Mouse (Mus musculus) embryonic facial prominence, embryonic 14.5 days (tissue): ENCODE data around the gene Klf9. TPM values are rescaled to one million over a fixed set of nuclear protein-coding genes. Genes with fewer than 3 reads are reported as not detected.

Experiments used
- ATAC-seq: fragments of 200-750 bp; cut with Nextera tagmentation; 2 replicates; pipeline ENCODE4 v1.8.0; 2017; ENCODE audit warnings: low read depth, moderate number of reproducible peaks, moderate TSS enrichment
- DNase-seq: peaks from one replicate; pipeline ENCODE4 v3.0.0-alpha.2; 2015; ENCODE audit warnings: low spot score
- H3K27ac ChIP-seq: fragments of 300-500 bp; sonication (generic); replicated peaks from 2 replicates; pipeline ENCODE4 v1.5.1; 2014; ENCODE audit warnings: low read depth, mild to moderate bottlenecking, low read length, moderate library complexity
- H3K27me3 ChIP-seq: fragments of 300-500 bp; sonication (generic); replicated peaks from 2 replicates; pipeline ENCODE4 v1.6.1; 2014; ENCODE audit warnings: low read length; ENCODE audit not compliant: control insufficient read depth, insufficient read depth
- H3K36me3 ChIP-seq: fragments of 300-500 bp; sonication (generic); 2 replicates; pipeline ENCODE4 v1.6.1; 2014; ENCODE audit warnings: low read length, mixed read lengths; ENCODE audit not compliant: control insufficient read depth, insufficient read depth
- H3K4me1 ChIP-seq: fragments of 300-500 bp; sonication (generic); 2 replicates; pipeline ENCODE4 v1.6.1; 2014; ENCODE audit warnings: antibody characterized with exemption, low read length; ENCODE audit not compliant: control insufficient read depth, insufficient read depth
- H3K4me2 ChIP-seq: fragments of 300-500 bp; sonication (generic); 2 replicates; pipeline ENCODE4 v1.6.1; 2014; ENCODE audit warnings: low read depth, mild to moderate bottlenecking, low read length, moderate library complexity, mixed read lengths
- H3K4me3 ChIP-seq: fragments of 300-500 bp; sonication (generic); 2 replicates; pipeline ENCODE4 v1.5.1; 2014; ENCODE audit warnings: low read depth, mild to moderate bottlenecking, low read length
- H3K9ac ChIP-seq: fragments of 300-500 bp; sonication (generic); 2 replicates; pipeline ENCODE4 v1.6.1; 2014; ENCODE audit warnings: low read depth, mild to moderate bottlenecking, low read length, moderate library complexity, mixed read lengths
- H3K9me3 ChIP-seq: fragments of 300-500 bp; sonication (generic); 2 replicates; pipeline ENCODE4 v1.6.1; 2016; ENCODE audit warnings: low read length; ENCODE audit not compliant: control insufficient read depth
- WGBS: fragments of 180-500 bp; shearing (Covaris S2); extraction: QIAGEN DNeasy Blood & Tissue Kit; methylation state at CpG from one replicate; pipeline ENCODE4 v1.1.7; 2014; 5-methylcytosine and 5-hydroxymethylcytosine counted together
- polyA plus RNA-seq: library from polyadenylated mRNA; unstranded; fragments of >200 nt; fragmentation: Nextera tagmentation; extraction: Ambion mirVana; gene quantifications from 2 replicates; pipeline ENCODE4 v1.2.1, GENCODE M21; 2014

Klf9 gene
- polyA plus RNA-seq, 1 experiment from 2014 or later = 4.5 TPM

- Histone ChIP-seq H3K27ac (no peak overlapping the region), H3K9ac (no peak overlapping the region), H3K4me1 (no peaks in the 10 kb centered on the region), H3K4me2 (no peak overlapping the region), H3K4me3 (no peak overlapping the region), H3K27me3 (no peaks in the 10 kb centered on the region), H3K9me3 (no peaks in the 10 kb centered on the region), H3K36me3 (no peaks in the 10 kb centered on the region)
- ATAC-seq = no peak
- DNase-seq = no peak
- WGBS = 90% methylated on average over 3 of the region's 3 CpGs
Observed at GRCm38 (mm10) chr19:23178533-23178932, 37.5 kb downstream of the Klf9 start.

- no peak overlapping the region for H3K4me2 ChIP-seq
- DNase-seq (no peak), ATAC-seq (no peak)
- H3K27ac ChIP-seq = no peak overlapping the region
- H3K27me3 ChIP-seq = no peaks in the 10 kb centered on the region
- 95% methylated on average over 4 of the region's 4 CpGs for WGBS
- H3K4me1 ChIP-seq = no peaks in the 10 kb centered on the region
- H3K9ac ChIP-seq = no peak overlapping the region
- no peaks in the 10 kb centered on the region for H3K9me3 ChIP-seq
- H3K4me3 ChIP-seq = no peak overlapping the region
- H3K36me3 ChIP-seq = no peaks in the 10 kb centered on the region
Observed at GRCm38 (mm10) chr19:23183493-23183892, 42.5 kb downstream of the Klf9 start.

- no peaks in the 10 kb centered on the region for H3K4me1 ChIP-seq
- no peak overlapping the region for H3K4me3 ChIP-seq
- H3K36me3 ChIP-seq = no peaks in the 10 kb centered on the region
- no peak overlapping the region for H3K9ac ChIP-seq
- ATAC-seq = no peak
- H3K27ac ChIP-seq = no peak overlapping the region
- no peaks in the 10 kb centered on the region for H3K9me3 ChIP-seq
- no peaks in the 10 kb centered on the region for H3K27me3 ChIP-seq
- H3K4me2 ChIP-seq = no peak overlapping the region
- no peak for DNase-seq
- 79% methylated on average over 4 of the region's 4 CpGs for WGBS
Observed at GRCm38 (mm10) chr19:23184068-23184467, 43.0 kb downstream of the Klf9 start.

- Histone ChIP-seq H3K4me1 (no peaks in the 10 kb centered on the region), H3K9ac (no peak overlapping the region), H3K27me3 (no peaks in the 10 kb centered on the region), H3K9me3 (no peaks in the 10 kb centered on the region), H3K27ac (no peak overlapping the region), H3K36me3 (no peaks in the 10 kb centered on the region), H3K4me3 (no peak overlapping the region), H3K4me2 (no peak overlapping the region)
- DNase-seq (no peak), ATAC-seq (no peak)
- 89% methylated on average over 6 of the region's 6 CpGs for WGBS
Observed at GRCm38 (mm10) chr19:23187732-23188131, 46.7 kb downstream of the Klf9 start.

GRCm38 (mm10) chr19:23188986-23189385, 48.0 kb downstream of the Klf9 start:
- H3K4me3 ChIP-seq = no peak overlapping the region
- no peak overlapping the region for H3K9ac ChIP-seq
- H3K4me2 ChIP-seq = no peak overlapping the region
- 95% methylated on average over 7 of the region's 7 CpGs for WGBS
- ATAC-seq (no peak), DNase-seq (no peak)
- H3K27me3 ChIP-seq = no peaks in the 10 kb centered on the region
- no peak overlapping the region for H3K27ac ChIP-seq
- H3K4me1 ChIP-seq = no peaks in the 10 kb centered on the region
- H3K9me3 ChIP-seq = no peaks in the 10 kb centered on the region
- H3K36me3 ChIP-seq = no peaks in the 10 kb centered on the region

GRCm38 (mm10) chr19:23189744-23190143, 48.7 kb downstream of the Klf9 start:
- H3K4me1 ChIP-seq = no peaks in the 10 kb centered on the region
- no peak overlapping the region for H3K4me2 ChIP-seq
- no peaks in the 10 kb centered on the region for H3K36me3 ChIP-seq
- H3K4me3 ChIP-seq = no peak overlapping the region
- DNase-seq (no peak), ATAC-seq (no peak)
- no peak overlapping the region for H3K9ac ChIP-seq
- no peak overlapping the region for H3K27ac ChIP-seq
- H3K9me3 ChIP-seq = no peaks in the 10 kb centered on the region
- 68% methylated on average over 1 of the region's 1 CpGs for WGBS
- H3K27me3 ChIP-seq = no peaks in the 10 kb centered on the region

GRCm38 (mm10) chr19:23191486-23191885, 50.5 kb downstream of the Klf9 start:
- Histone ChIP-seq H3K27me3 (no peaks in the 10 kb centered on the region), H3K9ac (no peak overlapping the region), H3K27ac (no peak overlapping the region), H3K36me3 (no peaks in the 10 kb centered on the region), H3K4me3 (no peak overlapping the region), H3K4me2 (no peak overlapping the region), H3K9me3 (no peaks in the 10 kb centered on the region), H3K4me1 (no peaks in the 10 kb centered on the region)
- WGBS = 93% methylated on average over 6 of the region's 6 CpGs
- DNase-seq (no peak), ATAC-seq (no peak)

- 55% methylated on average over 3 of the region's 3 CpGs for WGBS
- no peak overlapping the region for H3K4me2 ChIP-seq
- H3K27ac ChIP-seq = no peak overlapping the region
- H3K4me1 ChIP-seq = no peaks in the 10 kb centered on the region
- no peaks in the 10 kb centered on the region for H3K9me3 ChIP-seq
- no peak for DNase-seq
- H3K36me3 ChIP-seq = 0 out of 2 replicates have a peak, but pooled peaks cover 11% of the 10 kb centered on the region
- H3K9ac ChIP-seq = no peak overlapping the region
- ATAC-seq = no peak
- H3K4me3 ChIP-seq = no peak overlapping the region
- H3K27me3 ChIP-seq = no peaks in the 10 kb centered on the region
Observed at GRCm38 (mm10) chr19:23193076-23193475, 52.0 kb downstream of the Klf9 start.

GRCm38 (mm10) chr19:23202106-23202505, 61.1 kb downstream of the Klf9 start:
- no peak overlapping the region for H3K9ac ChIP-seq
- no peaks in the 10 kb centered on the region for H3K27me3 ChIP-seq
- H3K4me3 ChIP-seq = no peak overlapping the region
- H3K27ac ChIP-seq = no peak overlapping the region
- DNase-seq (no peak), ATAC-seq (no peak)
- peaks cover 42% of the 10 kb centered on the region for H3K36me3 ChIP-seq
- no peak overlapping the region for H3K4me2 ChIP-seq
- 93% methylated on average over 5 of the region's 5 CpGs for WGBS
- H3K4me1 ChIP-seq = no peaks in the 10 kb centered on the region
- peaks cover 12% of the 10 kb centered on the region; the same call in 1 of the 2 replicates for H3K9me3 ChIP-seq
